Mouse (Mus musculus) megakaryocyte, embryonic 14.5 days (primary cell): ENCODE data around the gene C2cd5. TPM values are rescaled to one million over a fixed set of nuclear protein-coding genes. Genes with fewer than 3 reads are reported as not detected.
A peak's percentile ranks its signal among the peaks of the same experiment; 100 is the strongest.

Source experiments
- H3K27me3 ChIP-seq: replicated peaks from 2 replicates; pipeline ENCODE3; 2012; ENCODE audit warnings: inconsistent platforms
- H3K36me3 ChIP-seq: replicated peaks from 2 replicates; pipeline ENCODE3; 2012; ENCODE audit warnings: low read length, inconsistent platforms, mixed read lengths
- H3K4me1 ChIP-seq: 2 replicates; pipeline ENCODE4 v1.6.1; 2012; ENCODE audit warnings: inconsistent platforms
- H3K4me3 ChIP-seq: replicated peaks from 2 replicates; pipeline ENCODE3; 2012; ENCODE audit warnings: moderate library complexity, mild to moderate bottlenecking, inconsistent platforms
- H3K9me3 ChIP-seq: 2 replicates; pipeline ENCODE4 v1.6.1; 2012; ENCODE audit warnings: inconsistent platforms
- FLI1 ChIP-seq: IDR thresholded peaks from 2 replicates; pipeline ENCODE4 v1.6.1; 2012; ENCODE audit warnings: low read length, inconsistent platforms, mixed read lengths
- GATA1 ChIP-seq: IDR thresholded peaks from 3 replicates; pipeline ENCODE4 v1.6.1; 2012; ENCODE audit warnings: mixed read lengths, low read length, inconsistent platforms, borderline replicate concordance
- polyA plus RNA-seq: library from polyadenylated mRNA; stranded (reverse); fragments of >175 nt; gene quantifications from 2 replicates; pipeline ENCODE4 v1.2.3, GENCODE M21; 2012; ENCODE audit warnings: low replicate concordance; ENCODE audit not compliant: insufficient read depth

The C2cd5 gene
- polyA plus RNA-seq, 1 experiment = 6.7 TPM

DNA sequence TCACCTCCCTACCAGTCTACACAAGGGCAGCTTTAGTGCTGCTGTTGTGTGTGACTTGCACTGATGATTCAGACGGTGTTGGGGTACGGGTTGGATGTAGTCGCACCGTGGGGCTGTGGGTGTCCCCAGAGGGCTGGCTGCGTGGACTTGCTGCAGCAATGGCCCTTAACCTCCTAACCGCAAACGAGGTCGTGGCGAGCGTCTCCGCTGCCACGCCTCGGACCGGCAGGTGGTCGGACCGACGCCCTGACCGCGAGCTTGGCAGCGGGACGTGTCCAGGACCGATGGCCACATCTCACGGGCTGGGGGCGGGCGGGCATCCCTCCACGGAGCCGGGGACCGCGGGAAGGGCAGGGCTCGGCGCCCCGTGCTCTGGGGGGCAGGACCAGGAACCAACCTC, 660 bp downstream of the C2cd5 start:
- no peaks in the 10 kb centered on the region for H3K27me3 ChIP-seq
- H3K36me3 ChIP-seq = peaks cover 36% of the 10 kb centered on the region
- peak overlapping the region; percentile 100 for H3K4me3 ChIP-seq
- no peaks in the 10 kb centered on the region; the same call in 1 of the 2 replicates for H3K9me3 ChIP-seq
- TF ChIP-seq FLI1 (no peak), GATA1 (no peak)
- H3K4me1 ChIP-seq = peaks cover 51% of the 10 kb centered on the region

DNA sequence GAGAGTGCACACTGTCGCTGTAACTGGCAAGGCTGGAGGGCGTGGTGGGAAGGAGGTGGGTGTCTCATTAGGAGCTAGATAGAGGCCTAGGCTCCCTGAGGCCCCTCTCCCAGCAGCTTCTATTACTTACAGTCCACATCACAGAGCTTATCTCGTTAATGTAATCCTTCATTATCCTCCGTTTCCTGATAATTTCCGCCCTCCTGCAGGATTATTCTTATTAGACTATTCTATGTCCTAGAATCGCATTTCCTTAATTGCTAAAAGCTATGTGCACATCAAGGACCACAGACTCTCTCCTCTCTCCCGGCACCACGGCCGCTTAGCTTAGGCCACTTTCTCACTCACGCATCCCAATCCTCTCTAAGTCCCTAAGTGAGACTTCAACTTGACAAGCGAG, 4.8 kb downstream of the C2cd5 start:
- Histone ChIP-seq H3K9me3 (no peaks in the 10 kb centered on the region), H3K4me3 (no peak overlapping the region)
- no peak for TF ChIP-seq FLI1
- TF ChIP-seq GATA1 = no peak

DNA sequence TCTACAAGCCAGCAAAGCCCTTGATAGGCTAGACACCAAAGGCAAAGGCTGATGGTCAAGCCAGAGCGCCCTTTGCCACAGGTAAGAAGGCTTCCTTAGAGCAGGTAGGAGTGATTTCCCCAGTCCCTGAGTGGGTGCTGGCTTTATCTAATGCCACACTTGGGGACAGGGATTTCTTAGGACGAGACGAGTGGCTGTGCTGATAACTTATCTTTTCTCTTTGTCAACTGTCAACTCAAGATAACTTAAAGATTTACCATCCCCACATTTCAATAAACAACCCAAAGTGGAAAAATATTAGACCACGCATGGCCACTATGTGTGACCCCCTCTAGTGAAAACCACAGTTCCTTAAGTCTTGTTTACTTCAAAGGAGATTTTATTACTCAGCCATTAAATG, 7.1 kb downstream of the C2cd5 start:
- no peaks in the 10 kb centered on the region for H3K9me3 ChIP-seq
- H3K36me3 ChIP-seq = peaks cover 82% of the 10 kb centered on the region
- H3K27me3 ChIP-seq = no peaks in the 10 kb centered on the region
- H3K4me1 ChIP-seq = peaks cover 38% of the 10 kb centered on the region
- H3K4me3 ChIP-seq = no peak overlapping the region
- TF ChIP-seq GATA1 = no peak
- no peak for TF ChIP-seq FLI1

More for the DNA sequence above, 4.8 kb downstream of the C2cd5 start:
- peaks cover 47% of the 10 kb centered on the region for H3K4me1 ChIP-seq
- H3K36me3 ChIP-seq = peaks cover 66% of the 10 kb centered on the region
- H3K27me3 ChIP-seq = no peaks in the 10 kb centered on the region

DNA sequence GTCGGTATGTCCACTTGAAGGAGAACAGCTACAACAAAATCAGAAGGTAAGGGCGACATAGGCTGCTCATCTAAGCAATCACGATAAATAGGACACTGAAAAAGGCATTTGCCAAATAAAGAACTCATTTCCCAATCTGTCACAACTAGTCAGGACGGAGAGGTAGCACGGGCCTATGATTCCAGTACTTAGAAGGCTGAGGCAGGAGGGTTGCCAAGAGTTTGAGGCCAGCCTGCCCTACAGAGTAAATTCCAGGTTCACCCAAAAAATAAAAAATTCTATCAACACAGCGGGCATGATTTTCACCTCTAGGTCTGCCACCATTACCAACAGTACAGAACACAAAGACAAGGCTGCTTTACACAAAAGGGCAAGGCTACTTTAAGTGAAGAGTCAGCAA, 8.9 kb downstream of the C2cd5 start:
- TF ChIP-seq FLI1 = no peak
- TF ChIP-seq GATA1 = no peak
- Histone ChIP-seq H3K9me3 (no peaks in the 10 kb centered on the region), H3K4me1 (peaks cover 32% of the 10 kb centered on the region), H3K36me3 (peaks cover 82% of the 10 kb centered on the region), H3K4me3 (no peak overlapping the region), H3K27me3 (no peaks in the 10 kb centered on the region)

DNA sequence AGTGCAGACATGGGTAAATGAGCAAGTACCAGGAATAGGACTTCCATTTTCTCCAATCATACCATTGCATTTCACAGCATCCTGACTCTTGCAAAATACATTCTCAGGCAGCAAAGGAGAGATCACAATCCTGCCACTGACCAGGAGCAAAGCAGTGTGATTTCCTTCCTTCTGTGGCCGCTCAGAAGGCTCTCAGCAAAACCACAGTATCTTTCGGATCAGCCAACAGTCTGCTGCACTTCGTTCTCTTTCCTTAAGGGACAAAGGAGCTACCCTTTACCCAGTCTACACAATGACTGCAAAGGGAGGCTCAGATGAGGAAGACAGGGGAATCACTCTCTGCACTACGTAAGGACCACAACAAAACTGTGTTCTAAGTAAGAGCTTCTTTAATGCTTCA, 12.6 kb downstream of the C2cd5 start:
- Histone ChIP-seq H3K27me3 (no peaks in the 10 kb centered on the region), H3K9me3 (no peaks in the 10 kb centered on the region), H3K36me3 (peaks cover 90% of the 10 kb centered on the region), H3K4me1 (peaks cover 32% of the 10 kb centered on the region), H3K4me3 (no peak overlapping the region)
- TF ChIP-seq GATA1 (no peak), FLI1 (no peak)

DNA sequence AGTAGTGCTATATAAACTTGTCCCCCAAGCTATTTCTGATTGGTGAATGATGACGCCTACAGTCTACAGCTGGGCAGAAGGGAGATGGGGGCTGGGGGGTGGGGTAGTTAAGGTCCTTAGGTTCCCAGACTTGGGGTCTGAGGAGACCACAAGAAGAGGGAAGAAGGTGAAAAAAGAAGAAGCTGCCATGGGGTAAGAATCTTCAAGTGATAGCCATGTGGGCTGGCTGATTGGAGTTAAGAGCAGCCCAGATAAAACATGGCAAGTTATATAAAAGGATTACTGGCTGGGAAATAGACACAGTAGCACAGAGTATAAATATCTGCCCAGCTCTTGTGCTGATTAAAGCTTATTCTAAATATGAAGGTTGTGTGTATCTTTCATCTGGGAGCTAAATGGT, 14.0 kb downstream of the C2cd5 start:
- Histone ChIP-seq H3K27me3 (no peaks in the 10 kb centered on the region), H3K4me1 (peaks cover 31% of the 10 kb centered on the region), H3K36me3 (peaks cover 94% of the 10 kb centered on the region), H3K9me3 (no peaks in the 10 kb centered on the region), H3K4me3 (no peak overlapping the region)
- TF ChIP-seq FLI1 (no peak), GATA1 (no peak)

DNA sequence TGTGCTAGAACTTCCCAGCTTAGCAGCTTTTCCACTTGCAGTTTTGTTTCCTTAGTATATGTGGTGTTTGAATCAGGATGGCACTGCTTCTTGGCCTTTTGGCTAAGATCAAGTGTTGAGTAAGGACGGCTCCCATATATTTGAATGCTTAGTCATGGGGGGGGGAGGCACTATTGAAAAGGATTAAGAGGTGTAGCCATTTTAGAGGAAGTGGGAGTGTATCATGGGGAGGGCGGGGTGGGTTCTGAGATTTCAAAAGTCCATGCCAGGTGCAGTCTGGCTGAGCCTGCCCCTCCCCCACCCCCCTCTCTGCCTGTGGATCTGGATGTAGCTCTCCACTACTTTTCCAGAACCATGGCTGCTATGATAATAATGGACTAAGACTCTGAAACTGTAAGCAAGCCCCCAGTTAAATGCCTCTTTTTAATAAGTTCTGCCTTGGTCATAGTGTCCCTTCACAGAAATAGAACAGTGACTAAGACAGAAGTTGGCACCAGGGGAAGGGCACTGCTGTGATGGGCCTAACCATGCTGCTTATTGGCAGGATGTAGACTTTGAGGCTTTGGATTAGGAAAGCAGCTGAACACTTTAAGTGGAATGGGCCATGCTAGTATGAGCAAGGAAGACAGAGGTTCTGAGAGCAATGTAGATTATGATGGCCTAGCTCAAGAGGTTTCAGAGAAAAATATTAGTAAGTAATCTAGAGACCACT, 15.5 kb downstream of the C2cd5 start:
- no peaks in the 10 kb centered on the region for H3K27me3 ChIP-seq
- H3K36me3 ChIP-seq = peaks cover 91% of the 10 kb centered on the region
- H3K4me3 ChIP-seq = no peak overlapping the region
- peaks cover 28% of the 10 kb centered on the region for H3K4me1 ChIP-seq
- no peaks in the 10 kb centered on the region for H3K9me3 ChIP-seq
- TF ChIP-seq GATA1 = no peak
- TF ChIP-seq FLI1 = no peak

DNA sequence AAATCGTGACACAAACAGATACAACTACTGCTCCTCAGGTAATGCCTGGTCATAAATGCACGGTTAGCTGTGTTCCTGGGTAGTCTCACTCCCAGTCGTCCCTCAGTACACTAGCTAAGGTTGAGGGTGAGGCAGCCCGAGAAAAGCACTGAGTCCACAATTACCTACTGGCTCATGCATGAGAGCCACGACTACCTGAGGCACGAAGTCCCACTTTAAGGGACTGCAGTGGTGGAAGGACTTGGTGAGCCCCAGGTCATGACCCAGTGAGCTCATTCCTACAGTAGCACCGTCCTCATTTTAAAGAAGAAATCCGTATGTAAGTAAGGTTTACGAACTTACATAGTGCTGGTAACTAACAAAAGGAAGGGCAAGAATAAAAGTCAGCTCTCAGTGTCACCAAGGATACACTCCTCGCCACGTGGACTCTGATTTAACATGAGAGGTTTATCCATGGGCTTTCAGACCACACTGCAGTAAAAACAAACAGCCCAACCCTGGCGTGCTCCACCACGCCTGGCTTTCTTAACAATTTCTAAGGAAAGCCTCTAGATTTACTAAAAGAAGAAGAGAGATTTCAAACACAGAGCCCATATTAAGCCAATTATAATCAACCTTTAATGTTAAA, 18.3 kb downstream of the C2cd5 start:
- Histone ChIP-seq H3K4me1 (peaks cover 13% of the 10 kb centered on the region), H3K36me3 (peaks cover 95% of the 10 kb centered on the region), H3K4me3 (no peak overlapping the region), H3K27me3 (no peaks in the 10 kb centered on the region), H3K9me3 (no peaks in the 10 kb centered on the region)
- TF ChIP-seq GATA1 (no peak), FLI1 (no peak)

DNA sequence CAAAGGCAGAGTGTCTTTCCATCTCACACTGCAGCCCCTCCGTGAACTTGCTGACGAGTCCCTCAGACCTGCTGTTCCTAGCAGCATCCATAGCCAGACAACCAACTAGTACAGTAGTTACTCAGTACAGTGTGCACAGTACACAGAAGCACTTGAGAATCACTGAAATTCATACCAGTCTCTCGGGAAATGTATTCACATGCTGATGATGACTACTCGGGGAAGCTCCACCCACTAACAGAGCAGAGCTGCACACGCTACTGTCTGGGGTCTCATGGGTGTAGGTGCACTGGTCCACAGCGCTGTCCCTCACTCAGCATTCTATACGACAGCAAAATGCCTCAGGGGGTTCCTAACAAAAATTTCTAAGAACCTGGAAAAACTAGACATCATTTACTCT, 19.2 kb downstream of the C2cd5 start:
- Histone ChIP-seq H3K4me3 (no peak overlapping the region), H3K27me3 (no peaks in the 10 kb centered on the region), H3K9me3 (no peaks in the 10 kb centered on the region), H3K4me1 (peaks cover 16% of the 10 kb centered on the region), H3K36me3 (peaks cover 95% of the 10 kb centered on the region)
- no peak for TF ChIP-seq FLI1
- no peak for TF ChIP-seq GATA1

DNA sequence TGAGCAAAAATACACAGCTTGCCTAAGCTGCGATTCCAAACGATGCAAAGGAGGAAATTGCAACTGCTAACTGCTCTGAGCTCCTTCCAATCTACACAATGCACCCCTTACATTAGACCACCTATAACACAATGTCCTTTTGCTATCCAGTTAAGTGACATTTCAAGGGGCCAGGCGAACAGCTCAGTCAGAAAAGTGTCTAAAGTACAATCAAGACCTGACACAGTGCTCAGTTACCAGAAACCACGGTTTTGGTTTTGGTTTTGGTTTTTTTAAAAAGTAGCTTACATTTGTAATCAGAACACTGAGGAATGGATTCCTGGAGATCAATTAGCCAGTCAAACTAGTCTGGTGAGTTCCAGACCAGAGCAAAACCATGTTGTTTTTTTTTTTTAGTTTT, 20.8 kb downstream of the C2cd5 start:
- no peak for TF ChIP-seq FLI1
- no peak for TF ChIP-seq GATA1
- H3K4me1 ChIP-seq = peaks cover 5% of the 10 kb centered on the region; the same call in 1 of the 2 replicates
- no peaks in the 10 kb centered on the region for H3K9me3 ChIP-seq
- H3K27me3 ChIP-seq = no peaks in the 10 kb centered on the region
- H3K36me3 ChIP-seq = peaks cover 95% of the 10 kb centered on the region
- no peak overlapping the region for H3K4me3 ChIP-seq

DNA sequence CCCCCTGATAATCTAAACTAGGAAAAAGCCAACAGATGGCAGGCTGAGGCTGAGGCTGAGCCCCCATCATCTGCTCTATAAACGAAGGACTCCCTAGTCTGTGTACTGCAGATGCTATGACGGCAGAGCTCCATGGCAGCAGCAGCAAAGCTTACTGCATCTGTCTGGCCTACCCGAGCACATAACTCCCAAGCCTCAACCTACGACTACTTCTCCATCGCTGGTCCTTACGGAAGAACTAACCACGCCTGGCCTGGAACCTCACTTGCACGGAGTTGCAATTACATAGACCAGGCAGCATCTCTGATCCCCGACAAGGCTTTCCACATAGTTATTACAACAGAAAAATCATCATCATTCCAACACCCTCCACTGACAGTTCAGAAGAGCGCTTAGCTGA, 23.5 kb downstream of the C2cd5 start:
- no peaks in the 10 kb centered on the region for H3K27me3 ChIP-seq
- no peaks in the 10 kb centered on the region for H3K9me3 ChIP-seq
- TF ChIP-seq FLI1 = no peak
- no peak for TF ChIP-seq GATA1
- peaks cover 12% of the 10 kb centered on the region for H3K4me1 ChIP-seq
- H3K4me3 ChIP-seq = no peak overlapping the region
- peaks cover 93% of the 10 kb centered on the region for H3K36me3 ChIP-seq
